Mouse (Mus musculus) lung, adult 2 months (tissue): ENCODE measurements at regions not wholly inside any gene's neighbourhood (a gene's known extent, or its start where the extent isn't known, plus 50 kb on each side); places are given as distances from the start of the nearest gene placed in this dataset.

Source experiments
- CTCF ChIP-seq: fragments of 200-500 bp; IDR thresholded peaks from 2 replicates; pipeline ENCODE4 v1.5.1; 2011; ENCODE audit warnings: mild to moderate bottlenecking, low read length, control low read depth; ENCODE audit not compliant: insufficient read depth
- POLR2A ChIP-seq: fragments of 200-500 bp; IDR thresholded peaks from 2 replicates; pipeline ENCODE4 v1.6.1; 2011; ENCODE audit warnings: low read depth, mild to moderate bottlenecking, control low read depth, low read length, borderline replicate concordance; ENCODE audit errors: extremely low read depth

GRCm38 (mm10) chr5:106284731-106285130 is 173.2 kb downstream of the Barhl2 start:
- TF ChIP-seq CTCF: no peak
- no peak for TF ChIP-seq POLR2A
